Mouse (Mus musculus) spleen, adult 2 months (tissue): ENCODE data around the gene Man2a1.

Experiments used
- CTCF ChIP-seq: fragments of 200-500 bp; IDR thresholded peaks from 2 replicates; pipeline ENCODE4 v1.5.1; 2011; ENCODE audit warnings: mild to moderate bottlenecking, inconsistent platforms; ENCODE audit not compliant: insufficient read depth, insufficient read length, insufficient replicate concordance; ENCODE audit errors: extremely low read depth
- POLR2A ChIP-seq: fragments of 200-500 bp; IDR thresholded peaks from 2 replicates; pipeline ENCODE4 v1.6.1; 2011; ENCODE audit warnings: low read depth, low read length, inconsistent platforms

GRCm38 (mm10) chr17:64681927-64682326 is 81.4 kb downstream of the Man2a1 start:
- no peak for TF ChIP-seq CTCF
- TF ChIP-seq POLR2A = no peak
